Mouse (Mus musculus): ENCODE data around the gene Slc4a1ap. TPM values are rescaled to one million over a fixed set of nuclear protein-coding genes. Genes with fewer than 3 reads are reported as not detected.
A peak's percentile ranks its signal among the peaks of the same experiment; 100 is the strongest.

The Slc4a1ap gene
- total RNA-seq, 2 experiments from 2014 or later, result 21.7 to 22.3 TPM

DNA sequence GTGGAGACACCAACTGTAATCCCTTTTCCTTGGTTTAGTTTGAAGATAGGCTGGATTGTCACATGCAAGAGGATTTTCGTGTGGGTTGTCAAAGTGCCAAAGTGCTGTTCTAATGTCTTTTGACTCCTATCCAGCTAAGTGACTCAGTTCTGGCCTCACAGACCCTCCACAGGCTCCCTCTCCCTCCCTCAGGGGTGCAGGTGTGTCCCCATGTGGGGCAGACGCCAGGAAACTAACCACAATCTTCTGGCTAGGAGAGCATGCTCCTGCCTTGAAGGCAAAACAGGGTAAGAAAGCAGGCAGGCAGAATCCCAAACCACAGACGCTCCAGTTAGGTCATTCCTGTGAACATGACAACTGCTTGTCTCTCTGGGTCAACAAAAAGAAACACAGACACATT, 79.4 kb downstream of the Slc4a1ap start:
- peak; percentile 45 for DNase-seq

Other genes starting within 250 kb of the Slc4a1ap start
- gene Ift172, start 235.9 kb upstream of the Slc4a1ap start, total RNA-seq (2021), result 10 to 100 TPM; 20.2 to 27.7 TPM
- 1 to 10 TPM; 8.8 to 10.0 TPM for gene Fndc4, start 230.9 kb upstream of the Slc4a1ap start, total RNA-seq (2021)
- under 1 TPM; 0.14 to 0.27 TPM for gene Gckr, start 229.6 kb upstream of the Slc4a1ap start, total RNA-seq (2021)
- gene Zfp512, start 74.6 kb upstream of the Slc4a1ap start, total RNA-seq (2021), result 10 to 100 TPM; 12.4 to 17.4 TPM
- gene 4930548H24Rik, start 41.3 kb upstream of the Slc4a1ap start, total RNA-seq (2021), result under 1 TPM; 0.28 to 0.29 TPM
- 10 to 100 TPM; 19.9 to 22.0 TPM for gene Gpn1, start 32.3 kb upstream of the Slc4a1ap start, total RNA-seq (2021)
- 10 to 100 TPM; 10.7 to 11.9 TPM for gene Supt7l, start 812 bp downstream of the Slc4a1ap start, total RNA-seq (2021)
- gene Mrpl33, start 69.9 kb downstream of the Slc4a1ap start, total RNA-seq (2021), result 100 to 1,000 TPM; 259 to 272 TPM
- 1 to 10 TPM; 2.6 to 3.7 TPM for gene Rbks, start 170.6 kb downstream of the Slc4a1ap start, total RNA-seq (2021)
- gene Babam2, start 170.7 kb downstream of the Slc4a1ap start, total RNA-seq (2021), result 10 to 100 TPM; 45.3 to 45.8 TPM

Data from gastrocnemius, postnatal 10 days (tissue).